Mouse (Mus musculus): ENCODE data around the gene Fzr1.

Gene Fzr1

GRCm38 (mm10) chr10:81382039-81382438 is 3.7 kb upstream of the Fzr1 start:
- DNase-seq (ENCODE audit: low spot score), result no peak

GRCm38 (mm10) chr10:81379809-81380378 is 1.6 kb upstream of the Fzr1 start:
- DNase-seq (ENCODE audit: low spot score), result no peak

GRCm38 (mm10) chr10:81379183-81379553 is 852 bp upstream of the Fzr1 start:
- no peak for DNase-seq (ENCODE audit: low spot score)

- DNase-seq (ENCODE audit: low spot score), result peak; percentile 100
Measured at GRCm38 (mm10) chr10:81378553-81379182, 352 bp upstream of the Fzr1 start.

GRCm38 (mm10) chr10:81377362-81377664 is 1.0 kb downstream of the Fzr1 start:
- no peak for DNase-seq (ENCODE audit: low spot score)

- no peak for DNase-seq (ENCODE audit: low spot score)
Measured at GRCm38 (mm10) chr10:81376561-81377361, 1.6 kb downstream of the Fzr1 start.

GRCm38 (mm10) chr10:81375322-81375721 is 3.0 kb downstream of the Fzr1 start:
- no peak for DNase-seq (ENCODE audit: low spot score)

GRCm38 (mm10) chr10:81367207-81367495 is 11.2 kb downstream of the Fzr1 start:
- no peak for DNase-seq (ENCODE audit: low spot score)

- no peak for DNase-seq (ENCODE audit: low spot score)
Measured at GRCm38 (mm10) chr10:81366477-81367206, 11.7 kb downstream of the Fzr1 start.

GRCm38 (mm10) chr10:81365672-81366476 is 12.4 kb downstream of the Fzr1 start, which contains the start of gene 4930404N11Rik:
Gene 4930404N11Rik, minus strand, starts transcription at chr10:81365816.
- no peak for DNase-seq (ENCODE audit: low spot score)

GRCm38 (mm10) chr10:81365073-81365472 is 13.2 kb downstream of the Fzr1 start:
- DNase-seq (ENCODE audit: low spot score), result no peak

- DNase-seq (ENCODE audit: low spot score), result no peak
Measured at GRCm38 (mm10) chr10:81364666-81365065, 13.7 kb downstream of the Fzr1 start.

- no peak for DNase-seq (ENCODE audit: low spot score)
Measured at GRCm38 (mm10) chr10:81363436-81364346, 14.6 kb downstream of the Fzr1 start.

GRCm38 (mm10) chr10:81362336-81362949 is 15.9 kb downstream of the Fzr1 start:
- no peak for DNase-seq (ENCODE audit: low spot score)

GRCm38 (mm10) chr10:81360721-81361120 is 17.6 kb downstream of the Fzr1 start:
- DNase-seq (ENCODE audit: low spot score), result no peak

- DNase-seq (ENCODE audit: low spot score), result no peak
Measured at GRCm38 (mm10) chr10:81358841-81359240, 19.5 kb downstream of the Fzr1 start.

- DNase-seq (ENCODE audit: low spot score), result no peak
Measured at GRCm38 (mm10) chr10:81358209-81358608, 20.1 kb downstream of the Fzr1 start.

GRCm38 (mm10) chr10:81356991-81357844 is 21.1 kb downstream of the Fzr1 start, which contains the start of gene Mfsd12:
Gene Mfsd12, plus strand, starts transcription at chr10:81357491.
- DNase-seq (ENCODE audit: low spot score), result peak; percentile 54

GRCm38 (mm10) chr10:81356352-81356990 is 21.8 kb downstream of the Fzr1 start:
- no peak for DNase-seq (ENCODE audit: low spot score)
